Comparison of ENCODE assay signal across 13 mouse cellular contexts in genomic region chr2:28810260-28811013, GRCm38 (mm10).
"Had no signal": no experiment of that assay in that cellular context is flagged by ENCODE, and none has a peak within 500 bp of the region (broad histone marks: within the 10 kb centered on the region; RNA-seq: fewer than 3 reads in every experiment).

No protein-coding gene starts in this region.

- H3K27ac ChIP-seq: kidney, embryonic 15.5 days; limb, embryonic 10.5 days; liver, embryonic 15.5 days; neural tube, embryonic 12.5 days had no signal

- H3K9me3 ChIP-seq: kidney, embryonic 15.5 days; limb, embryonic 10.5 days; liver, embryonic 15.5 days; neural tube, embryonic 12.5 days had no signal

- ATAC-seq: intestine, embryonic 16.5 days; lung, postnatal 0 days had no signal

- H3K4me3 ChIP-seq: kidney, embryonic 15.5 days; limb, embryonic 10.5 days; liver, embryonic 15.5 days; neural tube, embryonic 12.5 days had no signal

- H3K4me2 ChIP-seq: kidney, embryonic 15.5 days; liver, embryonic 11.5 days; liver, embryonic 15.5 days; neural tube, embryonic 12.5 days had no signal

- H3K9ac ChIP-seq: kidney, embryonic 15.5 days; liver, embryonic 15.5 days had no signal

- H3K4me1 ChIP-seq: liver, embryonic 15.5 days; neural tube, embryonic 12.5 days had no signal

- H3K27me3 ChIP-seq: kidney, embryonic 15.5 days; liver, embryonic 15.5 days; neural tube, embryonic 12.5 days had no signal

- DNase-seq: kidney, adult 2 months; kidney, postnatal 14 days; lung, adult 2 months; lung, postnatal 36 days; midbrain, embryonic 14.5 days; right cerebral cortex, postnatal 14 days had no signal

- H3K36me3 ChIP-seq: kidney, embryonic 15.5 days; limb, embryonic 10.5 days; liver, embryonic 15.5 days; neural tube, embryonic 12.5 days had no signal
